Mouse (Mus musculus): ENCODE measurements around the gene Rfc4.
"Not testable (repeated sequence)": the region's sequence is repeated elsewhere in the genome, so short reads cannot be mapped to it uniquely, and the experiment has no call there.

Rfc4 gene

GRCm38 (mm10) chr16:23100613-23101012, 26.9 kb downstream of the Rfc4 start:
- DNase-seq (ENCODE audit: low read depth, low spot score) = no peak
- Histone ChIP-seq H3K27me3 (ENCODE audit: control insufficient read depth, insufficient read depth, low read length, poor library complexity, severe bottlenecking) (no peaks in the 10 kb centered on the region; the same call in 1 of the 2 replicates), H3K36me3 (ENCODE audit: control insufficient read depth, insufficient read depth, low read length, poor library complexity, severe bottlenecking) (no peaks in the 10 kb centered on the region)

DNA sequence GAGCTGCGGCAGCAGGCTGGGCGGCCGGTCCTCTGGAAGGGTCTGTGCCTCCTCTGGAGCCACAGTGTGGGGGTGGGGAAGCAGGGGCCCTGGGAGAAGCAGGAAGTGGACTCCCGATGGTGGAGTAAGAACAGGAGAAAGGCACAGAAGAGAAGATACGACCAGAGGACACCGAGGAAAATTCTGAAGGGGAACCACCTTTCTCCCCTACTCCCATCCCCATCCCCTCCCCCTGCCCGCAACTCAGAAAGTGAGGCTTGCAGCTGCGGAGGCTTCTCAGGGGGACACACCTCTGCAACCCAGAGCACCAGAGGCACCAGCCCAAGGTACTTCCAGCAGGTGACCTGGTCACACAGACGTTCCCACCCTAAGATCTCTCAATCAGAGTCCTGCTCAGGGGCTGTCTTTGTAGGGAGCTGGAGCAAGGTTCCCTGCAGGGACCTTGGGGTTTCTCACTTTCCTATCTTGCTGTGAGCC, 27.4 kb downstream of the Rfc4 start:
- DNase-seq (ENCODE audit: low read depth, low spot score) = no peak
- Histone ChIP-seq H3K27me3 (ENCODE audit: control insufficient read depth, insufficient read depth, low read length, poor library complexity, severe bottlenecking) (no peaks in the 10 kb centered on the region; the same call in 1 of the 2 replicates), H3K36me3 (ENCODE audit: control insufficient read depth, insufficient read depth, low read length, poor library complexity, severe bottlenecking) (no peaks in the 10 kb centered on the region)

- Histone ChIP-seq H3K27me3 (ENCODE audit: control insufficient read depth, insufficient read depth, low read length, poor library complexity, severe bottlenecking) (no peaks in the 10 kb centered on the region), H3K36me3 (ENCODE audit: control insufficient read depth, insufficient read depth, low read length, poor library complexity, severe bottlenecking) (no peaks in the 10 kb centered on the region)
- DNase-seq (ENCODE audit: low read depth, low spot score) = no peak
These were observed 27.9 kb downstream of the Rfc4 start for GRCm38 (mm10) chr16:23099632-23100031.

DNA sequence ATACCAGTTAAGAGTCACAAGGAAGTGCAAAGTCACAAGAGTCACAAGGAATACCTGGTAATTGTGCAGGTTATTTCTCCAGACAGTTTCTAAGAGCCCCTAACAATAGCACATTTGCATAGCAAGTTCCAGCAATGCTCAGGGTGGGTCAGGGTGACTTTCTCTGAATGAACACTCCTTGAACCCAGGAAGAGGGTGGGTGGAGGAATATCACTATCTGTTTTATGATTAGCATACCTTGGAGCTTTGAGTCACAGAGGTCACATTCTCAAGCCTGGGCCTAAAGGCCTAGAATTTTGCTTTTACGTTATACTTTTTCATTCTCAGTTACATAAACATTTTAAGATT, 29.5 kb downstream of the Rfc4 start:
- DNase-seq (ENCODE audit: low read depth, low spot score); H3K36me3 ChIP-seq (ENCODE audit: control insufficient read depth, insufficient read depth, low read length, poor library complexity, severe bottlenecking); H3K27me3 ChIP-seq (ENCODE audit: control insufficient read depth, insufficient read depth, low read length, poor library complexity, severe bottlenecking): not testable (repeated sequence)

- H3K27me3 ChIP-seq (ENCODE audit: control insufficient read depth, insufficient read depth, low read length, poor library complexity, severe bottlenecking); DNase-seq (ENCODE audit: low read depth, low spot score); H3K36me3 ChIP-seq (ENCODE audit: control insufficient read depth, insufficient read depth, low read length, poor library complexity, severe bottlenecking): not testable (repeated sequence)
These were observed 30.0 kb downstream of the Rfc4 start for GRCm38 (mm10) chr16:23097290-23098104.

DNA sequence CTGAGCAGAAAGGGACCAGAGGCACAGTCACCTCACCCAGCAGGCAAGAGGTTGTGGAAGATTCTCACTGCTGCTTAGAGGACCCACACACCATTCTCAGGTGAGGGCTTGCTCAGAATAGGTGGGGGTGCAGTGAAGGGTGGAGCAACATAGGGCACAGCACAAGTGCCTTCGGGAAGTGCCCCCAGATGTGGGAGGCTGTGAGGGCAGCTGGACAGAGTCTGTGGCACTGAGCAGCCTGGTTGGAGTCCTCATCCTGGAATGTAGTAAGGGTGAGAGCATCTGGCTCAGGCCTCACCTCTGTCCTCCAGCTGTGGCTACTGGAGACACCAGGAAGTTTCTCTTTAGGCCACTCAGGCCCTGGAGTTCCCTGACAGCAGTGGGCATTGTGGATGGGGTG, 30.7 kb downstream of the Rfc4 start:
- H3K27me3 ChIP-seq (ENCODE audit: control insufficient read depth, insufficient read depth, low read length, poor library complexity, severe bottlenecking); H3K36me3 ChIP-seq (ENCODE audit: control insufficient read depth, insufficient read depth, low read length, poor library complexity, severe bottlenecking); DNase-seq (ENCODE audit: low read depth, low spot score): not testable (repeated sequence)

- not testable (repeated sequence) for DNase-seq (ENCODE audit: low read depth, low spot score); H3K27me3 ChIP-seq (ENCODE audit: control insufficient read depth, insufficient read depth, low read length, poor library complexity, severe bottlenecking); H3K36me3 ChIP-seq (ENCODE audit: control insufficient read depth, insufficient read depth, low read length, poor library complexity, severe bottlenecking)
These were observed 32.0 kb downstream of the Rfc4 start for GRCm38 (mm10) chr16:23095581-23095980.

DNA sequence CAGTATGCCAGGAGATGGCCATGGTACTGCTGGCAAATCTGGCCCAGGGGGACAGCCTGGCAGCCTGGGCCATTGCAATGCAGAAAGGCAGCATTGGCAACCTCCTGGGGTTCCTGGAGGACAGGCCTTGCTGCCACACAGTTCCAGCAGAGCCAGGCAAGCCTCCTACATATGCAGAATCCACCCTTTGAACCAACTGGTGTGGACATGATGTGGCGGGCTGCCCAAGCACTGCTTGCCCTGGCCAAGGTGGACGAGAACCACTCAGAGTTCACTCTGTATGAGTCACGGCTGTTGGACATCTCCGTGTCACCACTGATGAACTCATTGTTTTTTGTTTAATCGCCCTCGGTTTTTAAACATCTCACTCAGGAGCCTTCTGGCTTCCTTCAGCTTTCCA, 33.4 kb downstream of the Rfc4 start:
- no peak for DNase-seq (ENCODE audit: low read depth, low spot score)
- Histone ChIP-seq H3K36me3 (ENCODE audit: control insufficient read depth, insufficient read depth, low read length, poor library complexity, severe bottlenecking) (no peaks in the 10 kb centered on the region), H3K27me3 (ENCODE audit: control insufficient read depth, insufficient read depth, low read length, poor library complexity, severe bottlenecking) (no peaks in the 10 kb centered on the region)

DNA sequence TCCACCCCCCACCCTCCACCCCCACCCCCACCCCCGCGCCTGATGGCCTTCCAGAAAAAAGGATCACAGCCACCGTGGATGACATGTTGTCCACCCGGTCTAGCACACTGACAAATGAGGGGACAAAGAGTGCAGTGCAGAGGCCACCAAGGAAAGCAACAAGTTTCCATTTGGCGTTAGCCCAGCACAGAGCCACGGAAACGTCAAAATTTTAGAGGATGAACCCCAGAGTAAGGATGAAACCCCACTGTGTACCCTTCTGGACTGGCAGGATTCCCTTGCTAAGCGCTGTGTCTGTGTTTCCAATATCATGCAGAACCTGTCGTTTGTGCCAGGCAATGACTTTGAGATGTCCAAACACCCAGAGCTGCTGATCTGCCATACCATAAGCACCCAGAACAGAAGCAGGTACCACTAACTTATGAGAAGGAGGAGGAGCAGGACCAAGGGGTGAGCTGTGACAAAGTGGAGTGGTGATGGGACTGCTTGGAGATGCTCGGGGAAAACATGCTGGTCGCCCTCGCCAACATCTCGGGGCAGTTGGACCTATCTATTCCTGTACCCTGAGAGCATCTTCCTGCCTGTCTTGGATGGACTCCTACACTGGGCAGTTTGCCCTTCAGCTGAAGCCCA, 34.1 kb downstream of the Rfc4 start:
- no peak for DNase-seq (ENCODE audit: low read depth, low spot score)
- no peaks in the 10 kb centered on the region for H3K36me3 ChIP-seq (ENCODE audit: control insufficient read depth, insufficient read depth, low read length, poor library complexity, severe bottlenecking)
- H3K27me3 ChIP-seq (ENCODE audit: control insufficient read depth, insufficient read depth, low read length, poor library complexity, severe bottlenecking) = no peaks in the 10 kb centered on the region

DNA sequence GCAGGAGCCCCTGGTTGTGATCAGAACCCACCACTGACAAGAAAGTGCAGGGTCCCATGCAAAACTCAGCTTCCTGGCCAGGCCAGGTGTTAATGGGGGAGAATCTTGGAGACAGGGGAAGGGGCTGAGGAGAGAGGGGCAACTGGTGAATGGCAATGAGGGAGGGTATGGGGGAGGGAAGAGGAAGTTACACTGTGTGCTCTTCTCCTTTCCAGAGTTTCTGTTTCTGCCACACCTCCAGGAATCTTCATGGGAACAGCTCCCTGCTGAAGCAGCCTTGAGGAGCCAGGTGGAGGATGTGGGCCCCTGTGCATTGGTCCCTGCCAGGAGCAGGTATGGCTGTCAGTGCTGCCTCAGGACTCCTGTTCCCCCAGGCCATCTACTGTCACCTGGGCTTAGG, 36.2 kb downstream of the Rfc4 start:
- DNase-seq (ENCODE audit: low read depth, low spot score); H3K27me3 ChIP-seq (ENCODE audit: control insufficient read depth, insufficient read depth, low read length, poor library complexity, severe bottlenecking); H3K36me3 ChIP-seq (ENCODE audit: control insufficient read depth, insufficient read depth, low read length, poor library complexity, severe bottlenecking): not testable (repeated sequence)

DNA sequence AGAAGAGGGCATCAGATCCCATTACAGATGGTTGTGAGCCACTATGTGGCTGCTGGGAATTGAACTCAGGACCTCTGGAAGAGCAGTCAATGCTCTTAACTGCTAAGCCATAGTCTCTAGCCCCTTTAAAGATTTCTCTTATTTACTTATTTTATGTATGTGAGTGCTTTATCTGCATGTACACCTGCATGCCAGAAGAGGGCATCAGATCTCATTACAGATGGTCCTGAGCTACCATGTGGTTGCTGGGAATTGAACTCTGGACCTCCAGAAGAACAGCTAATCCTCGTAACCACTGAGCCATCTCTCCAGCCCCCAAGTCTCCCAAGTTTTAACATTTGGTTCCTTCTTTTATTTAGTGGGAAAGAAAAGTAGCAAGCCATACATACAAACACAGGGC, 39.0 kb downstream of the Rfc4 start:
- DNase-seq (ENCODE audit: low read depth, low spot score); H3K36me3 ChIP-seq (ENCODE audit: control insufficient read depth, insufficient read depth, low read length, poor library complexity, severe bottlenecking); H3K27me3 ChIP-seq (ENCODE audit: control insufficient read depth, insufficient read depth, low read length, poor library complexity, severe bottlenecking): not testable (repeated sequence)

GRCm38 (mm10) chr16:23087712-23088111, 39.8 kb downstream of the Rfc4 start:
- not testable (repeated sequence) for H3K27me3 ChIP-seq (ENCODE audit: control insufficient read depth, insufficient read depth, low read length, poor library complexity, severe bottlenecking); H3K36me3 ChIP-seq (ENCODE audit: control insufficient read depth, insufficient read depth, low read length, poor library complexity, severe bottlenecking)
- peak; percentile 67 for DNase-seq (ENCODE audit: low read depth, low spot score)

- H3K27me3 ChIP-seq (ENCODE audit: control insufficient read depth, insufficient read depth, low read length, poor library complexity, severe bottlenecking); DNase-seq (ENCODE audit: low read depth, low spot score); H3K36me3 ChIP-seq (ENCODE audit: control insufficient read depth, insufficient read depth, low read length, poor library complexity, severe bottlenecking): not testable (repeated sequence)
These were observed 40.4 kb downstream of the Rfc4 start for GRCm38 (mm10) chr16:23087159-23087558.

- not testable (repeated sequence) for H3K36me3 ChIP-seq (ENCODE audit: control insufficient read depth, insufficient read depth, low read length, poor library complexity, severe bottlenecking); H3K27me3 ChIP-seq (ENCODE audit: control insufficient read depth, insufficient read depth, low read length, poor library complexity, severe bottlenecking); DNase-seq (ENCODE audit: low read depth, low spot score)
These were observed 50.0 kb downstream of the Rfc4 start for GRCm38 (mm10) chr16:23077516-23077915.
